Mouse (Mus musculus): ENCODE data around the gene Gm17617. TPM values are rescaled to one million over a fixed set of nuclear protein-coding genes. Genes with fewer than 3 reads are reported as not detected.

Gm17617 gene
- not detected for polyA plus RNA-seq (2017; shearing (Covaris generic))

GRCm38 (mm10) chr13:55133448-55133847, at the start of gene Gm17617:
Gene Gm17617 (minus strand): TSS chr13:55133548.

DNA sequence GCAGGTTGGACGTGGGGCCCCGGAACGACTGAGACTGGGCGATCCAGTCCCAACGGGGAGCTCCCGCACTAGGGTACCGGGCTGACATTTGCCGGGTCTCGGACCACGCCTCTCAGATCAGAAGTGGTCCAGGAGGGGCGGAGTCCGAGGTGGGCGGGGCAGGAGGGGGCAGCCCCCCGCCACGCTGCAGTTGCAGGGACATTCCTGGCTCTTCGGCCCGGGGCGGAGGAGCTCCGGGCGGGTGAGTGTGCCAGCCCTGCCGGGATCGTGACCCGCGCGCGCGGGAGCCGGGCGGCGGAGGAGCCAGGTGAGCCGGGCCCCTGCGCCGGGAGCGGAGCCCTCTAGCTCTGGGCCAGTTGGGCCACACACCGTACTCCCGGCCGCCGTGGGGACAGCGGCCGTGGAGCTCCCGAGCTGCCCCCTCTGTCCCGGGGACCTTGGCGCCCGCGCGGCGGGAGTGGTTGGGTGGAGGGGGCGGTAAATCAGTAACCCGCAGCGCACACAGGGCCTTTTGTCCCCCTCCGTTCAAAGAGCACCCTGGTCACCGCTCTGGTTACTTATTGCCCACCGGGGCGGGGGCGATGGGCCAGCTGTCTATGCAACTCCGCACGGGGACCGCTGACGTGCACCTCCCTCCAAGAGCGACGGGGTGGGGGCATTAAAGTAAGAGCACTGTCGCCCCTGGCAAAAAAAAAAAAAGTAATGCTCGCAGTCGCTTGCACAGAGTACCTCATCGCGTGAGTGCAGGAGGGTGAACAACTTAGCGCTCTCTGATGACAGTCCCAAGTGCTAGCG, 19.5 kb upstream of the Gm17617 start, which contains the start of gene Fgfr4:
Gene Fgfr4 (plus strand): TSS at position 20 of the 795 bp plus-strand sequence.

DNA sequence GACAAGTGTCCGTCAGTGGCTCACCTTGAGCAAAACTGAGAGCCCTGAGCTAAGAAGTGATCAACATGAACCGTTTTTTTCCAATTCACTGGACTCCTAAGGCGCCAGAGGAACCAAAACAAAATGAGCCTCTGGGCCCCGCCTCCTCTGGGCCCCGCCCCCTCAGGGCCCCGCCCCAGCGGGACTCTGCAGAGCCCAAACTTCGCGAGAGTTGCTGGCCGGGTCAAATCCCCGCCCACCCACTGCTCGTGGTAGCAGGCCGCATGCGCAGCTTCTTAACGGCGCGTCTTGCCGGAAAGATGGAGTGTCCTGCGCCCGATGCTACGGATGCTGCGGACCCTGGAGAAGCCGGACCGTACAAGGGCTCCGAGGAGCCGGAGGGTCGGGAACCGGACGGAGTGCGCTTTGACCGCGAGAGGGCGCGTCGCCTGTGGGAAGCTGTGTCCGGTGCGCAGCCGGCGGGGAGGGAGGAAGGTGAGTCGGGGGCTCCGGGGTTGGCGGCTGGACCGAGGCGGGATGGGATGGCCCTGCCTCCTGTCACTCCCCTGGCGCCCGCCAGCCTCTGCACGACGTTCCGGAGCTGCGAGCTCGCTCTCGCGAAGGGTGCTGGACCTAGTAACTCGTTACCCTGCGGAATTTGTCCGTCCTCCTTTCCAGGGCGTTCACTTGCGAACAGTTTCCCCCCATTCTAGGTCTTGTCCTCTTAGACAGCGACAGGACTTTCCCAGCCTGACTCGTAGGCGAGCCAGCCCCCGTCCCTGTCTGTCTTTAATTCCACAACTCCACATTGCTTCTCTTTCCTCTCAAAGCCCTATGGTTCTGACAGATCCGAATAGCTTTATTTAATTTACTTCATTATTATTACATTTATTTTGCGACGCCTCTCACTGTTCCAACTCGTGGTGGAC, 28.0 kb downstream of the Gm17617 start, which contains the start of gene Zfp346:
Gene Zfp346 (plus strand): TSS at position 267 of the 908 bp plus-strand sequence.

GRCm38 (mm10) chr13:55099726-55100478, 33.4 kb downstream of the Gm17617 start, which contains the start of gene Uimc1:
Gene Uimc1 (minus strand): TSS chr13:55100300.

Other genes with a start within 250 kb of the Gm17617 start
- 8.2 TPM for gene Unc5a, start 184.1 kb downstream of the Gm17617 start, polyA plus RNA-seq (2017; shearing (Covaris generic))
- gene Hk3, start 112.2 kb downstream of the Gm17617 start, polyA plus RNA-seq (2017; shearing (Covaris generic)), result 0.29 TPM
- gene Uimc1, start 33.2 kb downstream of the Gm17617 start, polyA plus RNA-seq (2017; shearing (Covaris generic)), result 90.8 TPM
- gene Zfp346, start 28.2 kb downstream of the Gm17617 start, polyA plus RNA-seq (2017; shearing (Covaris generic)), result 14.0 TPM
- not detected for gene Fgfr4, start 19.1 kb upstream of the Gm17617 start, polyA plus RNA-seq (2017; shearing (Covaris generic))
- gene Nsd1, start 76.2 kb upstream of the Gm17617 start, polyA plus RNA-seq (2017; shearing (Covaris generic)), result 76.9 TPM
- 214 TPM for gene Prelid1, start 187.0 kb upstream of the Gm17617 start, polyA plus RNA-seq (2017; shearing (Covaris generic))
- gene Rab24, start 188.4 kb upstream of the Gm17617 start, polyA plus RNA-seq (2017; shearing (Covaris generic)), result 120 TPM
- gene Mxd3, start 196.3 kb upstream of the Gm17617 start, polyA plus RNA-seq (2017; shearing (Covaris generic)), result 0.37 TPM
- gene Lman2, start 229.2 kb upstream of the Gm17617 start, polyA plus RNA-seq (2017; shearing (Covaris generic)), result 101 TPM
- gene Rgs14, start 236.2 kb upstream of the Gm17617 start, polyA plus RNA-seq (2017; shearing (Covaris generic)), result 94.5 TPM